Mouse (Mus musculus): ENCODE measurements around the gene Kctd19.

GRCm38 (mm10) chr8:105397747-105398146 is 15.6 kb downstream of the Kctd19 start:
- TF ChIP-seq TAL1 (IDR thresholded peaks at IDR 0.05; ENCODE audit: low read length) (no peak), GATA1 (IDR thresholded peaks at IDR 0.05; ENCODE audit: low read length) (no peak)

Measured in erythroblast, embryonic 14.5 days (primary cell).